Mouse (Mus musculus) left cerebral cortex, adult 6 months (tissue): Measurements from ENCODE around the gene Adgb. TPM values are rescaled to one million over a fixed set of nuclear protein-coding genes. Genes with fewer than 3 reads are reported as not detected.

Source experiments
- long read RNA-seq, 2 experiments: library from polyadenylated mRNA; unstranded; transcript quantifications; one replicate each; pipeline ENCODE4 v2.0.0; 2019 to 2020
- polyA plus RNA-seq: library from polyadenylated mRNA; unstranded; fragments of <200 nt; fragmentation: Nextera tagmentation; gene quantifications from 2 replicates; pipeline ENCODE4 v1.2.3, GENCODE M21; 2021

Gene Adgb
- 0.10 and 0.12 TPM in 2 replicates for polyA plus RNA-seq
- long read RNA-seq, experiment 1: 0 reads
- long read RNA-seq, experiment 2: 0 reads

DNA sequence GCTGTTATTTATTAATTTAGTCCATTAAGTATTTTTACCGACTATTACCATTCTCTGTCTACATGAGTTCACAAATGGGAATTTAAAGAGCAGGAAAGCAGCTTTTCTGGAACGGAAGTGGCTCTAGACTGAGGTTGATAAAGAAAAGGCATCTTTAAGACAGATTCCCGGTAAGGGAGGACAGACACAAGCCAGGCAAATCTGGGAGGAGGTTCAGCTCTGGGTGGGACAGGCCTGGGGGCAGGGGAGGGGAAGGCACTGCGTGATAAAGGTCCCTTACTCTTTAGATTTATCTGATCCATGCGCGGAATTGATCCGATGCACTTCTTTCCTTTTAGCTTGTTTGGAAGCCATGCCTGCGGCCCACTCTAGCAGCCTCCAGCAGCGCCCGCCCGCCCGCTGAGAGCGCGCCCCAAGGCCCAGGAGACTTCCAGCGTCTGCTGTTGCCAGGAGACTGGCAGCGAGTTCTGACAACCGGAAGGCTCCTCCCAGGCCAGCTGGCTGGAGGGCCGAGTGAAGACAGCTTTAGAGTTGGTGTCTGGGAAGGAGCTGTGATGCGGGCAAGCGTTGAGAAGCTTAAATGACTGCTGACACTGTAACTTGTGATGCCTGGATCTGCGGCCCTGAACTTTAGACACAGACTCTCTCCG is at the start of gene Adgb:
Adgb (minus strand) TSS at position 366 of the 650 bp plus-strand sequence.

Other genes starting within 250 kb of the Adgb start
- 1.1 and 2.6 TPM in 2 replicates for gene Rab32, start 85.9 kb upstream of the Adgb start, polyA plus RNA-seq
- gene Gm10944, start 209.0 kb upstream of the Adgb start, polyA plus RNA-seq: not detected in 2 replicates